Mouse (Mus musculus): ENCODE data around the gene Wasf1.

- TF ChIP-seq POLR2A (IDR thresholded peaks at IDR 0.05; ENCODE audit: insufficient read depth, low read depth, low read length) (no peak), CTCF (IDR thresholded peaks at IDR 0.05; ENCODE audit: insufficient read depth, low read depth, low read length) (no peak)
Observed at GRCm38 (mm10) chr10:40882333-40882732, 942 bp upstream of the Wasf1 start.

Measured in olfactory bulb, adult 2 months (tissue).